Mouse (Mus musculus) liver, postnatal 0 days (tissue): ENCODE results near the gene Pcca. TPM values are rescaled to one million over a fixed set of nuclear protein-coding genes. Genes with fewer than 3 reads are reported as not detected.

Experiments
- ATAC-seq: fragments of 200-750 bp; cut with Nextera tagmentation; 2 replicates; pipeline ENCODE4 v1.8.0; 2017; ENCODE audit warnings: mild to moderate bottlenecking, moderate library complexity
- DNase-seq: peaks from one replicate; pipeline ENCODE4 v3.0.0-alpha.2; 2016
- H3K27ac ChIP-seq: fragments of 300-500 bp; sonication (generic); 2 replicates; pipeline ENCODE4 v1.5.1; 2014; ENCODE audit warnings: antibody characterized with exemption, moderate library complexity, mild to moderate bottlenecking, low read depth
- H3K27me3 ChIP-seq: fragments of 300-500 bp; sonication (generic); 2 replicates; pipeline ENCODE4 v1.6.1; 2014; ENCODE audit warnings: low read length, control low read depth, mixed read lengths; ENCODE audit not compliant: insufficient read depth
- H3K36me3 ChIP-seq: fragments of 300-500 bp; sonication (generic); replicated peaks from 2 replicates; pipeline ENCODE4 v1.6.1; 2014; ENCODE audit warnings: mild to moderate bottlenecking, control low read depth, low read length, moderate library complexity, mixed read lengths; ENCODE audit not compliant: insufficient read depth
- H3K4me1 ChIP-seq: fragments of 300-500 bp; sonication (generic); 2 replicates; pipeline ENCODE4 v1.6.1; 2014; ENCODE audit warnings: antibody characterized with exemption, mild to moderate bottlenecking, control low read depth; ENCODE audit not compliant: insufficient read depth
- H3K4me2 ChIP-seq: fragments of 300-500 bp; sonication (generic); 2 replicates; pipeline ENCODE4 v1.6.1; 2014; ENCODE audit warnings: low read depth, mild to moderate bottlenecking, low read length, moderate library complexity, mixed read lengths
- H3K4me3 ChIP-seq: fragments of 300-500 bp; sonication (generic); 2 replicates; pipeline ENCODE4 v1.5.1; 2014; ENCODE audit warnings: low read depth, low read length
- H3K9ac ChIP-seq: fragments of 300-500 bp; sonication (generic); replicated peaks from 2 replicates; pipeline ENCODE4 v1.6.1; 2014; ENCODE audit warnings: mild to moderate bottlenecking, moderate library complexity
- H3K9me3 ChIP-seq: fragments of 300-500 bp; sonication (generic); 2 replicates; pipeline ENCODE4 v1.6.1; 2016; ENCODE audit warnings: mild to moderate bottlenecking, control low read depth, low read length, mixed read lengths
- CTCF ChIP-seq: sonication (generic); IDR thresholded peaks from 2 replicates; pipeline ENCODE4 v1.5.1; 2016; ENCODE audit warnings: antibody characterized with exemption, low read depth
- EP300 ChIP-seq: IDR thresholded peaks from 2 replicates; pipeline ENCODE4 v1.6.1; 2016; ENCODE audit warnings: antibody characterized with exemption, low read depth, mild to moderate bottlenecking
- WGBS: fragments of 180-500 bp; shearing (Covaris S2); extraction: QIAGEN DNeasy Blood & Tissue Kit; methylation state at CpG from one replicate; pipeline ENCODE4 v1.1.7; 2014; ENCODE audit not compliant: insufficient replicate concordance; 5-methylcytosine and 5-hydroxymethylcytosine counted together
- polyA plus RNA-seq: library from polyadenylated mRNA; unstranded; fragments of >200 nt; fragmentation: Nextera tagmentation; extraction: Ambion mirVana; gene quantifications from 2 replicates; pipeline ENCODE4 v1.2.1, GENCODE M21; 2015

Gene Pcca
- polyA plus RNA-seq, 1 experiment from 2014 or later: 31.3 TPM

GRCm38 (mm10) chr14:122687398-122687797 is 153.3 kb downstream of the Pcca start:
- ATAC-seq: no peak
- Histone ChIP-seq H3K9ac (no peak overlapping the region), H3K27ac (no peak overlapping the region), H3K4me3 (no peak overlapping the region), H3K27me3 (no peaks in the 10 kb centered on the region), H3K4me2 (no peak overlapping the region), H3K36me3 (no peaks in the 10 kb centered on the region), H3K9me3 (no peaks in the 10 kb centered on the region), H3K4me1 (no peaks in the 10 kb centered on the region)
- no peak for DNase-seq
- WGBS: 79% methylated on average over 7 of the region's 7 CpGs
- TF ChIP-seq CTCF: no peak
- TF ChIP-seq EP300: no peak

- TF ChIP-seq EP300 (no peak), CTCF (no peak)
- Histone ChIP-seq H3K36me3 (peaks cover 4% of the 10 kb centered on the region; the same call in 1 of the 2 replicates), H3K4me1 (no peaks in the 10 kb centered on the region), H3K9me3 (no peaks in the 10 kb centered on the region), H3K4me3 (no peak overlapping the region), H3K9ac (no peak overlapping the region), H3K27ac (no peak overlapping the region), H3K4me2 (no peak overlapping the region), H3K27me3 (no peaks in the 10 kb centered on the region)
- 87% methylated on average over 4 of the region's 4 CpGs for WGBS
- ATAC-seq (no peak), DNase-seq (no peak)
These were observed 154.3 kb downstream of the Pcca start for GRCm38 (mm10) chr14:122688378-122688777.

GRCm38 (mm10) chr14:122689136-122689815 is 155.2 kb downstream of the Pcca start:
- H3K9ac ChIP-seq: no peak overlapping the region
- no peaks in the 10 kb centered on the region for H3K27me3 ChIP-seq
- no peak overlapping the region for H3K4me2 ChIP-seq
- no peak overlapping the region for H3K4me3 ChIP-seq
- no peak for DNase-seq
- 76% methylated on average over 17 of the region's 17 CpGs for WGBS
- TF ChIP-seq CTCF: no peak
- no peak for TF ChIP-seq EP300
- H3K4me1 ChIP-seq: no peaks in the 10 kb centered on the region
- no peak overlapping the region for H3K27ac ChIP-seq
- ATAC-seq: no peak
- peaks cover 6% of the 10 kb centered on the region; the same call in 1 of the 2 replicates for H3K36me3 ChIP-seq
- H3K9me3 ChIP-seq: no peaks in the 10 kb centered on the region

GRCm38 (mm10) chr14:122691555-122691954 is 157.4 kb downstream of the Pcca start:
- ATAC-seq: 0 out of 2 replicates have a peak, but pooled peaks have one; percentile 38
- TF ChIP-seq EP300 (no peak), CTCF (no peak)
- WGBS: 80% methylated on average over 1 of the region's 1 CpGs
- Histone ChIP-seq H3K27me3 (no peaks in the 10 kb centered on the region), H3K4me1 (no peaks in the 10 kb centered on the region), H3K4me2 (no peak overlapping the region), H3K9ac (no peak overlapping the region), H3K36me3 (peaks cover 6% of the 10 kb centered on the region; the same call in 1 of the 2 replicates), H3K27ac (no peak overlapping the region), H3K9me3 (no peaks in the 10 kb centered on the region), H3K4me3 (no peak overlapping the region)
- DNase-seq: no peak

GRCm38 (mm10) chr14:122700333-122700732 is 166.2 kb downstream of the Pcca start:
- DNase-seq (no peak), ATAC-seq (no peak)
- Histone ChIP-seq H3K4me1 (no peaks in the 10 kb centered on the region), H3K9me3 (no peaks in the 10 kb centered on the region), H3K4me2 (no peak overlapping the region), H3K27me3 (no peaks in the 10 kb centered on the region), H3K4me3 (no peak overlapping the region), H3K27ac (no peak overlapping the region), H3K9ac (no peak overlapping the region), H3K36me3 (no peaks in the 10 kb centered on the region)
- WGBS: 53% methylated on average over 1 of the region's 1 CpGs
- no peak for TF ChIP-seq EP300
- no peak for TF ChIP-seq CTCF

- no peaks in the 10 kb centered on the region for H3K36me3 ChIP-seq
- H3K9ac ChIP-seq: no peak overlapping the region
- WGBS: 84% methylated on average over 5 of the region's 5 CpGs
- no peaks in the 10 kb centered on the region for H3K9me3 ChIP-seq
- H3K4me2 ChIP-seq: no peak overlapping the region
- H3K27ac ChIP-seq: no peak overlapping the region
- no peak for TF ChIP-seq EP300
- TF ChIP-seq CTCF: no peak
- ATAC-seq (no peak), DNase-seq (no peak)
- H3K4me3 ChIP-seq: no peak overlapping the region
- no peaks in the 10 kb centered on the region for H3K4me1 ChIP-seq
- no peaks in the 10 kb centered on the region for H3K27me3 ChIP-seq
These were observed 179.7 kb downstream of the Pcca start for GRCm38 (mm10) chr14:122713793-122714192.
